Mouse (Mus musculus) limb, embryonic 15.5 days (tissue): Measurements from ENCODE around the gene Pwp1. TPM values are rescaled to one million over a fixed set of nuclear protein-coding genes. Genes with fewer than 3 reads are reported as not detected.
"Not testable (repeated sequence)": the region's sequence is repeated elsewhere in the genome, so short reads cannot be mapped to it uniquely, and the experiment has no call there.

Experiments used
- ATAC-seq: fragments of 200-750 bp; cut with Nextera tagmentation; 2 replicates; pipeline ENCODE4 v1.8.0; 2017; ENCODE audit warnings: low read depth, moderate TSS enrichment; ENCODE audit not compliant: insufficient number of reproducible peaks, low FRiP score, low TSS enrichment
- H3K27ac ChIP-seq: fragments of 300-500 bp; sonication (generic); 2 replicates; pipeline ENCODE4 v1.5.1; 2015; ENCODE audit warnings: moderate library complexity, mild to moderate bottlenecking, inconsistent platforms
- H3K27me3 ChIP-seq: fragments of 300-500 bp; sonication (generic); 2 replicates; pipeline ENCODE4 v1.6.1; 2015; ENCODE audit warnings: inconsistent platforms
- H3K36me3 ChIP-seq: fragments of 300-500 bp; sonication (generic); 2 replicates; pipeline ENCODE4 v1.6.1; 2015; ENCODE audit warnings: inconsistent platforms
- H3K4me1 ChIP-seq: fragments of 300-500 bp; sonication (generic); 2 replicates; pipeline ENCODE4 v1.6.1; 2015; ENCODE audit warnings: inconsistent platforms
- H3K4me2 ChIP-seq: fragments of 300-500 bp; sonication (generic); 2 replicates; pipeline ENCODE4 v1.6.1; 2015; ENCODE audit warnings: mild to moderate bottlenecking, inconsistent platforms
- H3K4me3 ChIP-seq: fragments of 300-500 bp; sonication (generic); 2 replicates; pipeline ENCODE4 v1.5.1; 2015; ENCODE audit warnings: mild to moderate bottlenecking, inconsistent platforms
- H3K9ac ChIP-seq: fragments of 300-500 bp; sonication (generic); 2 replicates; pipeline ENCODE4 v1.6.1; 2015; ENCODE audit warnings: inconsistent platforms
- H3K9me3 ChIP-seq: fragments of 300-500 bp; sonication (generic); 2 replicates; pipeline ENCODE4 v1.6.1; 2016; ENCODE audit warnings: inconsistent platforms
- WGBS: fragments of 180-500 bp; shearing (Covaris S2); methylation state at CpG from one replicate; pipeline ENCODE4 v1.1.7; 2015; 5-methylcytosine and 5-hydroxymethylcytosine counted together
- polyA plus RNA-seq: library from polyadenylated mRNA; unstranded; fragments of >200 nt; fragmentation: Nextera tagmentation; extraction: Ambion mirVana; gene quantifications from 2 replicates; pipeline ENCODE4 v1.2.1, GENCODE M21; 2015

The Pwp1 gene
- polyA plus RNA-seq, result 65.5 and 68.7 TPM in 2 replicates

- H3K4me1 ChIP-seq, H3K27ac ChIP-seq, H3K27me3 ChIP-seq, H3K36me3 ChIP-seq, H3K9me3 ChIP-seq: not testable (repeated sequence)
- ATAC-seq, result peak; percentile 83
- H3K4me3 ChIP-seq, result peak within 1 kb of the TSS; percentile 57
- WGBS, result 2% methylated on average over 45 of the region's 49 CpGs
- H3K4me2 ChIP-seq, result peak within 1 kb of the TSS; percentile 86
- peak within 1 kb of the TSS; percentile 44 for H3K9ac ChIP-seq
These were observed at the start of gene Pwp1 for GRCm38 (mm10) chr10:85829085-85829853. Pwp1 (plus strand) TSS chr10:85829494.

- H3K36me3 ChIP-seq, H3K4me2 ChIP-seq, H3K9me3 ChIP-seq, H3K4me3 ChIP-seq, ATAC-seq, H3K9ac ChIP-seq, H3K27ac ChIP-seq, H3K27me3 ChIP-seq, H3K4me1 ChIP-seq: not testable (repeated sequence)
- WGBS, result 94% methylated on average over 1 of the region's 3 CpGs
These were observed 7.1 kb upstream of the Pwp1 start for GRCm38 (mm10) chr10:85822143-85822696.

DNA sequence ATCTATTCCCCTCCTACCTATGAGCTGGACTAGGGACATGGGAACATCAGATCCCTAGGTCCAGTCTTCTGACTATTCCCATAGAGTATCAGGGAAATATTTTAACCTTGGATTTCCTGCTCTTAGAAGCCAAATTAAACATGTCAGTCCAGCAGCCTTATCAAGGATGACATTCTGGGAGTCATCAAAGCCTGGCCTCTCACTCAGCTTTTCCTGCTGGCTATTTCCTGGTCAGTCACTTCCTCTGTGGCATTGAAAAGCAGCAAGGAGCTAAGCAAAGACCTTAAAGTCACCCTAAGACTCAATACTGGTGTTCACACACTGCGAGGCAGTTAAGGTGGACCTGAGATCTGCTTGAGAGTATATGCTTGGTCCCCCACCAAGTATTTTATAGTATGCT lies 5.5 kb upstream of the Pwp1 start:
- not testable (repeated sequence) for H3K36me3 ChIP-seq, H3K9me3 ChIP-seq, ATAC-seq, H3K4me2 ChIP-seq, H3K27me3 ChIP-seq, H3K9ac ChIP-seq, H3K27ac ChIP-seq, H3K4me1 ChIP-seq, H3K4me3 ChIP-seq
- WGBS, result 86% methylated on average over 1 of the region's 1 CpGs

GRCm38 (mm10) chr10:85828722-85829084 lies 591 bp upstream of the Pwp1 start:
- not testable (repeated sequence) for H3K9ac ChIP-seq, ATAC-seq, H3K27ac ChIP-seq, H3K4me1 ChIP-seq, H3K27me3 ChIP-seq, H3K9me3 ChIP-seq, H3K36me3 ChIP-seq
- Histone ChIP-seq H3K4me2 (peak overlapping the region; percentile 86), H3K4me3 (peak overlapping the region; percentile 57)
- WGBS, result 28% methylated on average over 5 of the region's 5 CpGs

GRCm38 (mm10) chr10:85846105-85846862 lies 17.0 kb downstream of the Pwp1 start:
- Histone ChIP-seq H3K9me3 (no peaks in the 10 kb centered on the region), H3K4me1 (no peaks in the 10 kb centered on the region), H3K4me2 (no peak overlapping the region), H3K36me3 (no peaks in the 10 kb centered on the region), H3K27ac (no peak overlapping the region), H3K27me3 (no peaks in the 10 kb centered on the region), H3K9ac (no peak overlapping the region), H3K4me3 (no peak overlapping the region)
- no peak for ATAC-seq
- WGBS, result 66% methylated on average over 4 of the region's 4 CpGs

GRCm38 (mm10) chr10:85871698-85872478 lies 42.6 kb downstream of the Pwp1 start:
- Histone ChIP-seq H3K4me2 (peak overlapping the region; percentile 71), H3K4me1 (peaks cover 10% of the 10 kb centered on the region), H3K9me3 (no peaks in the 10 kb centered on the region), H3K27ac (peak overlapping the region; percentile 73), H3K27me3 (no peaks in the 10 kb centered on the region), H3K4me3 (peak overlapping the region; percentile 95), H3K9ac (peak overlapping the region; percentile 85), H3K36me3 (peaks cover 29% of the 10 kb centered on the region)
- ATAC-seq, result peak; percentile 90
- under 1% methylated on average over 54 of the region's 55 CpGs for WGBS

- Histone ChIP-seq H3K9me3 (no peaks in the 10 kb centered on the region), H3K36me3 (peaks cover 35% of the 10 kb centered on the region), H3K27me3 (no peaks in the 10 kb centered on the region), H3K4me1 (peaks cover 10% of the 10 kb centered on the region), H3K27ac (no peak overlapping the region), H3K4me2 (peak overlapping the region; percentile 71), H3K4me3 (peak overlapping the region; percentile 95), H3K9ac (peak overlapping the region; percentile 85)
- ATAC-seq, result no peak
- WGBS, result 3% methylated on average over 5 of the region's 5 CpGs
These were observed 43.1 kb downstream of the Pwp1 start for GRCm38 (mm10) chr10:85872479-85872773.

DNA sequence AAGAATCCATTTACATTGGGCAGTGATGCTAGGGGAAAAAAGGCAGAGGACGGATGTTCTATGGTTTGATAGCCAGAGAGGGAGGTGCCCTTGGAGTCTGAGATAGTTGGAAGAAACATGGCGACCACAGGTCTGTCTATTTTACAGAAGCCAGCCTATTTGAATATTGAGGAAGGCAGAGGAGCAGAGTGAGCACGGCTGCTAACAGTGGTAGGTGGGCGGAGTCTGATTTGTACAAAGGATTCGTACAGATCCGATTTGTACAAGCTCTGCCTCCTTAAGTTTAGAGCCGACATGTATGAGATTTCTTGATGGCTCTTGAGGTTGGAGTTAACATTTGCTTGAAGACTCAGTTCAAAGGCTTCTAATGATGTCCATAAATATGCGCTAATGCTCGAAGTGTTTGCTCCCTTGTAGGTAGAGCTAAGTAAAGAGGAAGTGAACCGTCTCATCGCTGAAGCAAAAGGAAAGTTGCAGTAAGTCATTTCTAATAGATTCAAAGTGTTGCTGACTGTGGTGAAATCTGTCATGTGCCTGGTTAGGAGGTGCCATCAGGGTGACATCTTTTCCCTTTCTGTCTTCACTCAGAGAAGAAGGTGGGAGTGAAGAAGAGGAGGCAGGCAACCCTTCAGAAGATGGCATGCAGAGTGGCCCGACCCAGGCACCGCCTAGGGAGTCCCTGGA lies 44.7 kb downstream of the Pwp1 start:
- H3K36me3 ChIP-seq, result peaks cover 48% of the 10 kb centered on the region
- ATAC-seq, result no peak
- H3K9ac ChIP-seq, result no peak overlapping the region

DNA sequence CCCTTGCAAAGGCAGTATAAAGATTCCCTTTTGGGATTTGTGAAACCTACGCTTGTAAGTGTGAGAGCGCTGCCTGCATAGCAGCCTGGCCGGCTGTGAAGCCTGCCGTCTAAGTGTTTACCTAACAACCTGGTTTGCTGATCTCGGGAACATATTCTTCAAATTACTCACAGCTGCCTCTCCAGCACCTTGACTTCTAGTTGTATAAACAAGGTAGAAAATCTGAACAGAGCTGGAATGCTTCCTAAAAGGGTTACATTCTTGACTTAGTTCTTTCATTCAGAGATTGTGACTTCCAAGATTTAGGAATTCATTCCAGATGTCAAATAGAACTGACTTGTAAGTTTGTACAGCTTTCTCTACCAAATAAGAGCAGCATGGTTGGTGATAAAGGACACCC lies 46.5 kb downstream of the Pwp1 start:
- no peak overlapping the region for H3K27ac ChIP-seq
- H3K9ac ChIP-seq, result no peak overlapping the region
- no peak overlapping the region for H3K4me2 ChIP-seq
- 81% methylated on average over 5 of the region's 5 CpGs for WGBS
- H3K4me1 ChIP-seq, result peaks cover 10% of the 10 kb centered on the region
- H3K9me3 ChIP-seq, result no peaks in the 10 kb centered on the region
- H3K4me3 ChIP-seq, result no peak overlapping the region
- H3K36me3 ChIP-seq, result peaks cover 64% of the 10 kb centered on the region
- H3K27me3 ChIP-seq, result no peaks in the 10 kb centered on the region
- ATAC-seq, result no peak

More for the DNA sequence above, 44.7 kb downstream of the Pwp1 start:
- 88% methylated on average over 13 of the region's 13 CpGs for WGBS
- H3K4me2 ChIP-seq, result no peak overlapping the region
- no peaks in the 10 kb centered on the region for H3K27me3 ChIP-seq
- H3K9me3 ChIP-seq, result no peaks in the 10 kb centered on the region
- H3K27ac ChIP-seq, result no peak overlapping the region
- H3K4me3 ChIP-seq, result no peak overlapping the region
- H3K4me1 ChIP-seq, result peaks cover 10% of the 10 kb centered on the region

DNA sequence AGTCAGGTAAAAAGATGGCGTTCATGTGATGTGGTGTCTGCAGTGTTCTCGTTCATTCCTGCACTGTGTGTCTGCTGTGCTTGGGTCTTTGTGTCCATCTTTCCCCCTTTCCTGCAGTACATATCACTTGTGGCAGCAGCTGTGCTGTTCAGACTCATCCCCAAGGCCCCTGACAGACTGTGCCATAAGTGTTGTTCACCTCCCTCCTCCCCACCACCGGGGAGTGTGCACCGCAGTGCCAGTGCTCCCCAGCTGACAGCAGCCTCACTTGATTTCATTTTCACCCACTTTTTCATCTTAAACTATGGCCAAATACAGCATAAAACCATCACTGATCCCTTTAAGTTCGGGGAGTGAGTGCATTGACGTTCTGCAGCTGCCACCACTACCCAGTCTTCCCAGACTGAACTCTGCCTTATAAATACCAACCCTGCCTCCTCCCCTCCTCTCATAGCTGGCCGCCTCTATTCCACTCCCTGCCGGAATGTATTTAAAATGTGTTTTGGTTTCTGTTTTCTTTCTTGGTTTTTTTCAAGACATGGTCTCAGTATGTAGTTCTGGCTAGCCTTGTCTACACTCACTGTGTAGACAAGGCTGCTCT lies 50.7 kb downstream of the Pwp1 start:
- peaks cover 92% of the 10 kb centered on the region for H3K36me3 ChIP-seq
- ATAC-seq, result no peak
- 89% methylated on average over 8 of the region's 8 CpGs for WGBS

More for the DNA sequence above, 50.7 kb downstream of the Pwp1 start:
- Histone ChIP-seq H3K4me1 (no peaks in the 10 kb centered on the region), H3K9ac (no peak overlapping the region), H3K4me3 (no peak overlapping the region), H3K27ac (no peak overlapping the region), H3K4me2 (no peak overlapping the region), H3K9me3 (no peaks in the 10 kb centered on the region), H3K27me3 (no peaks in the 10 kb centered on the region)
